Mouse (Mus musculus): ENCODE measurements around the gene Pex19. TPM values are rescaled to one million over a fixed set of nuclear protein-coding genes. Genes with fewer than 3 reads are reported as not detected.

Pex19 gene
- total RNA-seq, 2 experiments from 2014 or later: 122 to 124 TPM

DNA sequence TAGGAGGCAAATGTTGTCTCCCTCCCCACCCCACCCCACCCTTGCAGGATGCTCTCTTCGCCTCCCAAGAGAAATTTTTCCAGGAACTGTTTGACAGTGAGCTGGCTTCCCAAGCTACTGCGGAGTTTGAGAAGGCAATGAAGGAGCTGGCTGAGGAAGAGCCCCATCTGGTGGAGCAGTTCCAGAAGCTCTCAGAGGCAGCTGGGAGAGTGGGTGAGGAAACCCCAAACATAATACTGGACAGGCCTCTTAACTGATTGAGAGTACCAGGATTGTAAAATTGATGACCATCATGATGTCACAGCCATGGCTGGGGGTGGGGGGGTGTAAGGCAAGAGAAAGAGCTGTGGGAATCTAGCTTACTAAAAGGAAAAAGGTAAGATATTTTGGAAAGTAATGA is 2.6 kb downstream of the Pex19 start:
- intact Hi-C loops (cut with DNase I): loop anchor here (5.0 kb wide), 1 partner anchor 82 kb away; no protein-coding TSS in a partner anchor
- peak in 1 of 2 experiments; percentile 28 for DNase-seq

DNA sequence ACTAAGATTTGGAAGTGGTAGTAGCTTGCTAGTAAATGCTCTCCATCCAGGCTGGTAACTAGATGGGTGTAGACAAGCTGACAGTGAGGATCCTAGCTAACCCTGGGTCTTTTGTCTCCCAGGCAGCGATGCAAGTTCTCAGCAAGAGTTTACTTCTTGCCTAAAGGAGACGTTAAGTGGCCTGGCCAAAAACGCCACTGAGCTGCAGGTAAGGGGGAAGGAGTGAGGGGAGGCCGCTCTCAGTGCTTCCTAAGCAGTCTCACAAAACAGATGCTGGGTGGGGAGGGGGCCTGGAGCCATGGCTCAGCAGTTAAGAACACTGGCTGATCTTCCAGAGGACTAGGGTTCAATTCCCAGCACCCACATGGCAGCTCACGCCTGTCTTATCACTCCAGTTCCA is 3.2 kb downstream of the Pex19 start:
- intact Hi-C loops (cut with DNase I): loop anchor here (5.0 kb wide), 1 partner anchor 82 kb away; no protein-coding TSS in a partner anchor

DNA sequence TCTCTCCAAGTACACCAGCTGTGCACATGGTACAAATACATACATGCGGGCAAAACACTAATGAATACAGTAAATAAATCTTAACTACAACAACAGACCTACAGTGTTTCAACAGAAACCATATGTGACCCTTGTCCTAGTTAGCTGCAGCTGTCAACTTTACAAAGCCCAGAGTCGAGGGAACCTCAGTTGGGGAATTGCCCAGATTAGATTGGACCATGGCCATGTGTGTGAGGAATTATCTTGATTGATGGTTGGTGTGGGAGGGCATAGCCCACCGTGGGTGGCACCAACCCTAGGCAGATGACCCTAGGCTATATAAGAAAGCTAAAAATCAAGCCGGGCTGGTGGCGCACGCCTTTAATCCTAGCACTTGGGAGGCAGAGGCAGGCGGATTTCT is 5.8 kb downstream of the Pex19 start:
- intact Hi-C loops (cut with DNase I): no loop called here
- DNase-seq: peak in 1 of 2 experiments; percentile 26

More for the DNA sequence above, 3.2 kb downstream of the Pex19 start:
- DNase-seq: no peak

DNA sequence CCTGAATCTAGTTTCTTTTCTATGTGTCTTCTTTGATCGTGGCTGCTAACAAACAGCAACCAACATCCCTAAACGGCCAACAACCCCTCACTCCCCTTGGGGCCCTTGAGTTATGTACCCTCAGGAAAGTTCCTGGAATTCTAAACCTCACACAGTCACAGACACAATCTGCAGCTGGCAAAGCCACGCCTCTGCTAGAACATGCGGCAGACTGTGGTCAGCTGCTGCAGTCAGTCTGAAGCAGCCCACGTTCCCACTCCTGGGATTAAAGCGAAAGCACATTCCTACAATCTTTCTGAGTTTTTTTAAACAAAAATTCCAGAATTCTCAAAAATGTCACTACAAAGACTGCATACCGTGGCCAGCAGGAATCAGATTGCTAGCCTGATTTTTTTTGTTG is 7.0 kb downstream of the Pex19 start:
- intact Hi-C loops (cut with DNase I): no loop called here
- DNase-seq: peak; percentile 23 to 27

DNA sequence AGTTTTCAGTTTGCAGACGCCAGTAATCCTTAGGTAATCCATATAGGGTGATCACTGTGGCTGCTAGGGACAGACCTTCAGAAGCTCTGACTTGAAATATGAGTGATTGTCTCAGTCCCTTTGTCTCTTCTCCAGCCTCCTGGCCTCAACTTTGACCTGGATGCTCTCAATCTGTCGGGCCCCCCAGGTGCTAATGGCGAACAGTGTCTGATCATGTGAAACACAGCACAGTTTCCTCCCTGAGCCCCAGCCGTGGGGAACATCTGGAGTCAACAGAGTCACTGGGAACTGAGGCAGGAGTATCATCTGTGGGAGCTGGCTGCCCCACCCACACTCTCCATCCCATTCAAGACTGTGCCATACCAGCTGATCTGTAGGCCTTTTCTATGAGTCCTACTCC is 7.5 kb downstream of the Pex19 start:
- intact Hi-C loops (cut with DNase I): no loop called here

DNA sequence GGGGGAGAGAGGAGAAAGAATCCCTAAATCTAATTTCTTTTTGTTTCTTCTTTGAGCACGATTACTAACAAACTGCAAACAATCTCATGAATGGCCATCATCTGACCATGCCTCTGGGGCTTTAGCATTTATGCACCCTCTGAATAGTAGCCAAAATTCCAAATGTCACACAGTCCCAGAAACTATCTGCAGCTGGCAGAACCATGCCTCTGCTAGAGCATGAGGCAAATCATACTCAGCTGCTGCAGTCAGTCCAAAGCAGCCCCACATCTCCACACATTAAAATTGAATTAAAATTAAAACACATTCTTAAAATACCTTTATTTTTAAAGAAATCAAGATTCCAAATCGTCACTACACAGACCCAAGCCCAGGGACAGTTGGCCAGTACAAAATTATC is 13.6 kb downstream of the Pex19 start:
- no peak for DNase-seq
- intact Hi-C loops (cut with DNase I): no loop called here

More for the DNA sequence above, 7.5 kb downstream of the Pex19 start:
- DNase-seq: no peak

DNA sequence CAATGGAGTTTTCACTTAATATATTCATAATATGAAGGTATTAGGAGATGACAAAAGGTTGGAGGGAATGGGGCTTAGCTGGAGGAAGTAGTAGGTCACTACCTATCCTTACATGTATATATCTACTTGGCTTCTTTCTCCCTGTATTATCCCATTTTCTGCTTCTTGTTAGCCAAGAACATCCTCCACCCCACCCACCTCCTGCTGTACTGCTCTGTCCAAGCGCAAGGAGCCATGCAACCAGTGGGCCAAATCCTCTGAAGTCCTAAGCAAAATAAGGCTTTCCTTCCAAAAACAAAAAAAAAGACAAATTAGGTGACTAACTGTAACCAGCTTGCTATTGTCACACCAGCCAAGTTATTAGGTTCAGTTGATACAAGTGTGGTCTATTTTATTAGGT is 14.3 kb downstream of the Pex19 start:
- no peak for DNase-seq
- intact Hi-C loops (cut with DNase I): no loop called here

DNA sequence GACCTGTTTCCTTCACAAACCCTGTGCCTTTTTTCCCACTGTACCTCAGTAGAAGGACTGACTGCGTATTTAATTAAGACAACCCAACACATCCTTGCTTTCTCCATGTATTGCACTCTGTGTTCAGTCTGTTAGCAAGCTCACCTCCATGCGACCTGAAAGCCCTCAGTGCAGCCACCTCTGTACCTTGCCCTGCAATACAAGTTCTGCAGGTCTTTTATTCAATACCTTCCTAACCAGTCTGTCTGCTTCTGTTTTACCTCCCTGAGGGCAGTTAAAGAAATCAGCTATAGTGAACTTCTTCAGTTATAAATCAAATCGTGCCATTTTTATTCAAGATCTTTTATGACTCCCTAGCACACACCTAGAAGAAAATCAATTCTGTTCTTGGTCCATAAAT is 15.0 kb downstream of the Pex19 start:
- no peak for DNase-seq
- intact Hi-C loops (cut with DNase I): no loop called here

DNA sequence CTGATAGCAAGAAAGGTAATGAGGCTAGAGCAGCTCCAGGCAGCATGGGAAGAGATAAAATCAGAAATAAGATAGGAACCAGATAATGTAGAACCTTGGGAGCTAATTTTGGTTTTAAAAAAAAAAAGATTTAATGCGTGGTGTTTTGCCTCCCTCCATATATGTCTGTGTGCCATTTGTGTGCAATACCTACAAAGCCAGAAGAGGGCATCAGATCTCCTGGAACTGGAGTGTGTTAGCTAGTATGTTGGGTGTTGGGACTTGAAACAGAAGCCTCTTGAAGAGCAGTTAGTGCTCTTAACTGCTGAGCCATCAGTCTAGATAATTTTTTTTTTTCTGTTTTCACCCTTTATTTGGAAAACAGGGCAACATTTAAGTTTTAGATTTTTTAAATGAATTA is 17.0 kb downstream of the Pex19 start:
- peak; percentile 44 to 74 for DNase-seq
- intact Hi-C loops (cut with DNase I): no loop called here

DNA sequence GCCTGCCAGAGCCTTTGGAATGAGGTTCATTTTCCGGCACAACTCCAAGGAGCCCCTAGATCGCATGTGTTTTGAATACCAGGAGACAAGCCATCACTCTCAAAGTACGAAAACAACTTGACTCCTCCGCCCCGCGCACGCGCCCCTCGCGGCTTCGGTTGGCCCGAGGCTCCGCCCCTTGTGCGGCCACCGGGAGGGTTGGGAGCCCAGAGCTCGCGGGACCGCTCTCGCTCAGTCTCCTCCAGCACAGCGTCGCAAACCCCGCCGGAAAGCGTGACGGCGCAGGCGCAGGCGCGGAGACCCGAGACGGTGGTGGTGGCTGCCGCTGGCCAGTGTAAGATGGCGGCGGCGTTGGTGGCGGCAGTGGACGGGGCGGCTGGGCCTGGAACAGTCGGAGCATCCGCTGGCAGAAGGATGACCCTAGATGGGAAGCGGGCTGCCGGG is 21.3 kb downstream of the Pex19 start, which contains the start of gene Dcaf8:
Gene Dcaf8 (plus strand): TSS at position 250 of the 444 bp plus-strand sequence.
- intact Hi-C loops (cut with DNase I): loop anchor here (1.0 kb wide), 1 partner anchor 164 kb away; no protein-coding TSS in a partner anchor
- DNase-seq: peak; percentile 98 to 99

DNA sequence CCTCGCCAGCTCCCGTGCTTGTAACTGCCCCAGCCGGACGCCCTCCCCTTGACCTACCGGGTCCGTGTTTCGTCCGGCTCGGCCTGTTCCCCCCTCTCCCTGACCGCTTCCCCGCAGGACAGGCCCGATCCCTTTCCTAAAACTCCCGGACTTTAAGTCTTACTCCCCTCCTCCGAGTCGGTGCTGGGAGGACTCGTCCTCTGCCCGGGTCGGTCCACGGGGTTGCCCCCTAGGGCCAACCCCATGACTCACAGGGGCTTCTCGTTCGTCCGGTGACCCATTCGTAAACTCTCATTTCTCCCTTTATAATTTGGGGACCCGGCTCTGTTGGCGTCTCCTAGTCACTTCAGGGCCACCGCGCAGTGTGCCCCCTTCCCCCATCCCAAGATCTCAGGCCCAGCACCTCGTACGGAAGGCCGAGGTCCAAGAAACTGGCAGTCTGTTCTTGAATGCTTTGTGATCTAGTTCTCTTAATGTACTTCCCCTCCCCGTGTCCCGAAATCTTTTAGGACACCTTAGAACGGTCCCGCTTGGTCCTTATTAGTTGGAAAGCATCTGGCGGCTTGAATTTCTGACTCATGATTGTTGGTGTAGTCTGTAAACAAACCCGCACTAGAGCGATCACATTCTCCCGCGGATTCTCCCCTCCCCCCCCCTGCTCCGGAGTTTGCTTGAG is 21.9 kb downstream of the Pex19 start:
- intact Hi-C loops (cut with DNase I): loop anchor here (1.0 kb wide), 1 partner anchor 164 kb away; no protein-coding TSS in a partner anchor
- peak; percentile 37 to 46 for DNase-seq

DNA sequence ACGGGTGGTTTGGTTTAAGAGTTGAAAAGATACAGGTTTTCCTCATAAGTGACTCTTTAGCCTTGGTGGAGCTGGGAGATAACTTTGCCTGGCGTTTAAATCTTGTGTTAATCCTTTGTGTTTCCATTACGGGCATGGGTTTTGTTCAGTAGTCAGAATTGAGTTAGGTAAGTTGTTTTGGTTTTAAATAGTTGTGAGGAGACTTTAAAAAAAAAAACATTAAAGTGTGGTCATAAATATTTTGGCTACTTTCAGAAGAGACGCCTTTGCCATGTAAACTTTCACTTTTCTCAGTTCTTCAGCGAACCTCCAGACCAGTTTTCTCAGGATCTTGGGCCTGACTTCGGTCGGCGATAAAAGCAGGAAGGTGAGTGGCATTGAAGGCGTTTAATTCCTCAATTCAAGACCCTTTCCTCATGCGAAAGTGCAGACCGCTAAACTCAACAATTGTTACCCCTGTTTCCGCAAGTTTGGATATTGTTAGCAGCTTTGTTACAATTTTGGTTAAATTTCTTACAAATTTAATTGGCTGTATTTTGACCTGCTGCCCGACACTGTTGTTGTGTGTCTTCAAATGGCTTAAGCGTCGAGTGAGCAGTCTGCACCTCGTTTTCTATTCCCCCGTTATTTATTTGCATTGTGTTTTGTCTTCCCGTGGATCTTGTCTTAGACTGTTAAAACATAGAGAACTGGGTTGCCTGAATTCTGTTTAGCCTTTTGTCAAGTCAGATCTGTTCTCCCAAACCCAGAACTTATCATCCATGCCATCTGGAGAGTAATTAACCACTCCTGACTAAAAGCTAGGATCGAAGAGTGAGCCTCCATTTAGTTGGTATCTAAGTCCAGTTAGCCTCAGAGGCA is 22.6 kb downstream of the Pex19 start:
- intact Hi-C loops (cut with DNase I): loop anchor here (1.0 kb wide), 1 partner anchor 163 kb away; no protein-coding TSS in a partner anchor
- no peak for DNase-seq

DNA sequence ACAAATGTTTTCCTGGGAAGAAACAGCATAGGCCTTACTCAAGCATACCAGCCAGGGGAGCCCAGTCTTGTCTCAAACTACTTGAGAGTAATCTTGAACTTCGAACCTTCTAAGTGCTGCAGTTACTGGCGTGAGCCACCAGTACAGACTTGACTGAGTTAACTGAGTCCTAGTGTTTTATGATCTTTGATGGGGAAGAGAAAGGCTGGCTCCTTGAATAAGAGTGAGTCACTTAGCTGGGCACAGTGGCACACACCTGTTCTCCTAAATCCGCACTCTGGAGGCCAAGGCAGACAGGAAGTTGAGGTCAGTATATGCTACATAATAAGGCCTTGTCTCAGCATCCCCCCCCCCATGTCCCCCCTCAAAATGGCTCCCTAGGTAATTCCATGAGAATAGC is 28.0 kb downstream of the Pex19 start:
- intact Hi-C loops (cut with DNase I): no loop called here
- no peak for DNase-seq

DNA sequence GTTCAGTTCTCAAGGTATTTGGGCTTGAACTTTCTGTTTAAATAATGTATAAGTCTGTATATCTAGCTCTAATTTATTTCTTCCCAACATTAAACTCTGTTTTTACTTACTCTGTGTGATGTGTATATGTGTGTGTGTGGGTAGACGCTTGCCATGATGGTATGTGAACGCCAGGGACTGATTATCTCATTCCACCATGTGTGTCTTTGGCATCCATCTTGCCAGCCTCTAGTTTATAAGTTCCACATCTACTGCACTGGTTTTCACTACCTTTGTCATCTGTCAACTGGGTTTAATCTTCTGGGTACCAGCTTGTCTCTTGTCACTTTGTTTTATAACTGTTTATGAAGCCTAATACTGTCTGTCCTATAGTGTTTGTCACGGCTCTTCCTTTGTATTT is 29.0 kb downstream of the Pex19 start:
- no peak for DNase-seq
- intact Hi-C loops (cut with DNase I): no loop called here

DNA sequence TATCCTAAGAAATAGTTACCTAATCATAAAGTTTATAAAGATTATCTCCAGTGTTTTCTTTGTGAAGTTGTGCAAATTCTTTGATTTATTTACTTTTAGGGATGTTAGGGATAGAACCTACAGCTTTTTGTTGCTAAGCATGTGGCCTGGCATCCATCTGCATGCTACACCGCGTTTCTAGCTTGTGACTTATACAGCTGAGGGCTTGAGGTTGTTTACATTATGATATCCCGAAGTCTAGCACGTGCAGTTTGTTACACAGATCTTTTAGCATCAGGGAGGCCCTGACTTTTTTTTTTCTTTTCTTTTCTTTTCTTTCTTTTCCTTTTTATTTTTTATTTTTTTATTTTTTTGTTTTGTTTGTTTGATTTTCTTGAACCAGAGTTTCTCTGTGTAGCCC is 33.4 kb downstream of the Pex19 start:
- no peak for DNase-seq
- intact Hi-C loops (cut with DNase I): loop anchor here (5.0 kb wide), 2 partner anchors 57 to 87 kb away; partner anchors contain the start of gene Casq1

DNA sequence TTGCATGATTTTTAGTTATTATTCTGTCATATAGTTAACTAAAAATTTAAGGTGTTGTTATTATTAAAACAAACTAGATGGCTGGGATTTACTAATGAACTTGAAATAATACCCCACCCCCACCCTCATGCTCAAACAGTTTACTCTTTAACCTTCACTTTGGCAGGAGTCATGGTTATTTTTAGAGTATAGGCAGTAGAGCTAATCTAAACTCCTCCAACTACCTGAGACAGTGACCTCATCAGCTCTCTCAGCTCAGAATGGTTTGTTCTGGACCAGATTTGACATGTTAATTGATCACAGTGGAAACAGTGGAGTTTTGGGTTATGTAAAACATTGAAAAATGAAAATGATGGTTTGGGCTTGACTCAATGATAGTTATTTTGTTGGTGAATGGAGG is 34.0 kb downstream of the Pex19 start:
- intact Hi-C loops (cut with DNase I): loop anchor here (5.0 kb wide), 2 partner anchors 57 to 87 kb away; partner anchors contain the start of gene Casq1
- DNase-seq: no peak

DNA sequence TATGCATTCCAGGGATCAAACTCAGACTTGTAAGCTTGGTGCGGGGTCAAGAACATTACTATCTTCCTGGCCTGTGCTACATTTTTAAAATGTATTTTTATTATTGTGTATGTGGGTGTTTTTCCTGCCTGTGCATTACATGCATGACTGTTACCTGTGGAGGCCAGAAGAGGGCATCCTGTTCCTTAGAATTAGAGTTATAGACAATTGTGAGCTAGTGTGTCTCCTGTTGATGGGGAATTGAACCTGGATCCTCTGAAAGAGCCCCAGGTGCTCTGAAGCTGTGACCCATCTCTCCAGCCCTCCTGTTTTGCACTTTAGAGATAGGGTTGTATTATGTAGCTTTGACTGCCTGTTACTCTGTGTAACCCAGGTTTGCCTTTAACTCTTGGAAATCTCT is 35.5 kb downstream of the Pex19 start:
- DNase-seq: peak in 1 of 2 experiments; percentile 43

DNA sequence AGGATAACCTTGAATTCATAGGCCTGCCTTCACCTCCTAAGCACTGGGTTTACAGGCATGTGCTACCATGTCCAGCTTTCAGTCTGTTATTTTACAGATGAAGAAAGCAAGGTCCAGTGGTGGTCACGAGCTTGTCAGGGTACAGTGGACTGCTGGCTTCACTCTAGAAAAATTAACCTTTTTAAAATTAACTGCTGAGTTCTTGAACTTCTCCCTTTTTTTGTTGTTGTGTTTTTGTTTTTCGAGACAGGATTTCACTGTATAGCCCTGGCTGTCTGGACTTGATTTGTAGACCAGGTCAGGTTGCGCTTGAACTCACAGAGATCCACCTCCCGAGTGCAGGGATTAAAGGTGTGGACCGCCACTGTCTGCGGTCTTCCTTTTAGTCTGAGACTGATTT is 36.4 kb downstream of the Pex19 start:
- DNase-seq: no peak
- intact Hi-C loops (cut with DNase I): loop anchor here (1.0 to 5.0 kb wide), 3 partner anchors 54 to 149 kb away; partner anchors contain the start of gene Casq1

More for the DNA sequence above, 35.5 kb downstream of the Pex19 start:
- intact Hi-C loops (cut with DNase I): loop anchor here (1.0 to 5.0 kb wide), 3 partner anchors 55 to 150 kb away; partner anchors contain the start of gene Casq1

DNA sequence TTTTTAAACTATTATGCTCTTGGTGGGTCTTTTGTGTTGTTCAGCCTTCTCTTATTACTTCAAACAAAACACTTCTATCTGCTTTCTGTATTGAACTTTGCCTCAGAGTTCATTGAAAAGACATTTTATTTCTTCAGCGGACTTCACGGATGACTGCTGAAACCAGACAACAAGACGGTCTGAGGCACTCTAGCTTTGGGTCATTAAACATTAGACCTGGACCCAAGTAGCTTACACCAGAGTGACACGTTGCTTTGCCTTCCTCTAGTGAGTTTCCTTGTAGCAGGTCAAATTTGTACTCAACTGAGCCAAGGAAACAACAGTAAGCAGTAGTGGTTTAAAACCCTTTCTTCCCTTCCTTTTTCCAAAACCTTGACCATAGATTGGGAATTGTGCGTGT is 41.4 kb downstream of the Pex19 start:
- DNase-seq: no peak
- intact Hi-C loops (cut with DNase I): no loop called here

DNA sequence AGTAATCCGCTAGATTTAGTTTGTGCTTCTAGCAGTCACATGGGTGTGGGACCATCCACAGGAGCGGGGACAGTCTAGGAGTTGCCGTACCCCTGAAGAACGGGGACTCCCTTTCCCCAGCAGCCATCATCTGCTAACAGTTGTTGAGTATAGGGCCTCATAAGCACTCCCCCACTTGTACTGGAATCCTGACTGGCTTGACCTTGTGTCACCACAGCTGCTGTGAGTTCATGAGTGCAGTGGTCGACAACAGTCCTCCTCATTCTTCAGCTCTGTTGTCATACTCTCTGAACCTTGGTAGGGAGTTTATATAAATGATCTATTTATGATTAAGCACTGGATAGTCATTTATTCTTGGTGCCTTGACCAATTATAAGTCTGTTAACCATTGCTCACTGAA is 43.3 kb downstream of the Pex19 start:
- DNase-seq: no peak
- intact Hi-C loops (cut with DNase I): no loop called here

DNA sequence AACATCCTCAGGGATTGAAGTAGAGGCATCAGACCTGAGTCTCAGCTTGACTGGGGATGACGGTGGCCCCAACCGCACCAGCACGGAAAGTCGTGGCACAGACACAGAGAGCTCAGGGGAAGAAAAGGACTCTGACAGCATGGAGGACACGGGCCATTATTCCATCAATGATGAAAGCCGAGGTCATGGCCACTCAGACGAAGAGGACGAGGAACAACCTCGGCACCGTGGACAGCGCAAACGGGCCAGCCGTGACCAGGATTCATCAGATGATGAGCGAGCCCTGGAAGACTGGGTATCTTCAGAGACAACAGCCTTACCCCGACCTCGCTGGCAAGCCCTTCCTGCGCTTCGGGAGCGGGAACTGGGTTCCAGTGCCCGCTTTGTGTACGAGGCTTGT is 45.8 kb downstream of the Pex19 start:
- intact Hi-C loops (cut with DNase I): loop anchor here (2.0 kb wide), 1 partner anchor 14 kb away; no protein-coding TSS in a partner anchor
- no peak for DNase-seq
